Mouse (Mus musculus): Measurements from ENCODE around the gene Rabgef1. TPM values are rescaled to one million over a fixed set of nuclear protein-coding genes. Genes with fewer than 3 reads are reported as not detected.

Rabgef1 gene
- polyA plus RNA-seq, 1 experiment from 2014 or later, result 19.7 TPM

GRCm38 (mm10) chr5:130190909-130191308 lies 19.3 kb downstream of the Rabgef1 start:
- Histone ChIP-seq H3K4me3 (ENCODE audit: low read depth, low read length) (no peak overlapping the region), H3K27me3 (ENCODE audit: insufficient read depth, low read length) (no peaks in the 10 kb centered on the region), H3K9me3 (ENCODE audit: low read length) (no peaks in the 10 kb centered on the region), H3K4me1 (ENCODE audit: insufficient read depth) (peaks cover 10% of the 10 kb centered on the region), H3K9ac (replicated peaks) (no peak overlapping the region), H3K36me3 (replicated peaks; ENCODE audit: insufficient read depth, low read length) (peaks cover 59% of the 10 kb centered on the region), H3K27ac (ENCODE audit: low read depth) (0 out of 2 replicates have a peak overlapping the region, but pooled peaks have one; percentile 22), H3K4me2 (ENCODE audit: low read depth, low read length) (no peak overlapping the region)
- ATAC-seq, result no peak
- TF ChIP-seq EP300 (IDR thresholded peaks at IDR 0.05; ENCODE audit: low read depth) (no peak), CTCF (IDR thresholded peaks at IDR 0.05; ENCODE audit: low read depth) (no peak)
- DNase-seq, result no peak
- 86% methylated on average over 6 of the region's 6 CpGs for WGBS (ENCODE audit: insufficient replicate concordance)

- Histone ChIP-seq H3K4me3 (ENCODE audit: low read depth, low read length) (no peak overlapping the region), H3K4me2 (ENCODE audit: low read depth, low read length) (no peak overlapping the region), H3K27ac (ENCODE audit: low read depth) (no peak overlapping the region), H3K27me3 (ENCODE audit: insufficient read depth, low read length) (no peaks in the 10 kb centered on the region), H3K36me3 (replicated peaks; ENCODE audit: insufficient read depth, low read length) (peaks cover 62% of the 10 kb centered on the region), H3K4me1 (ENCODE audit: insufficient read depth) (peaks cover 10% of the 10 kb centered on the region), H3K9ac (replicated peaks) (no peak overlapping the region), H3K9me3 (ENCODE audit: low read length) (no peaks in the 10 kb centered on the region)
- DNase-seq (no peak), ATAC-seq (no peak)
- 87% methylated on average over 6 of the region's 6 CpGs for WGBS (ENCODE audit: insufficient replicate concordance)
- no peak for TF ChIP-seq CTCF (IDR thresholded peaks at IDR 0.05; ENCODE audit: low read depth)
- no peak for TF ChIP-seq EP300 (IDR thresholded peaks at IDR 0.05; ENCODE audit: low read depth)
Observed at GRCm38 (mm10) chr5:130191865-130192264, 20.3 kb downstream of the Rabgef1 start.

GRCm38 (mm10) chr5:130192356-130192944 lies 20.9 kb downstream of the Rabgef1 start:
- Histone ChIP-seq H3K9ac (replicated peaks) (no peak overlapping the region), H3K4me2 (ENCODE audit: low read depth, low read length) (no peak overlapping the region), H3K9me3 (ENCODE audit: low read length) (no peaks in the 10 kb centered on the region), H3K27me3 (ENCODE audit: insufficient read depth, low read length) (no peaks in the 10 kb centered on the region), H3K27ac (ENCODE audit: low read depth) (no peak overlapping the region), H3K36me3 (replicated peaks; ENCODE audit: insufficient read depth, low read length) (peaks cover 64% of the 10 kb centered on the region), H3K4me1 (ENCODE audit: insufficient read depth) (peaks cover 8% of the 10 kb centered on the region), H3K4me3 (ENCODE audit: low read depth, low read length) (no peak overlapping the region)
- whole genome bisulfite sequencing (ENCODE audit: insufficient replicate concordance), result 66% methylated on average over 2 of the region's 2 CpGs
- ATAC-seq (no peak), DNase-seq (no peak)
- no peak for TF ChIP-seq EP300 (IDR thresholded peaks at IDR 0.05; ENCODE audit: low read depth)
- TF ChIP-seq CTCF (IDR thresholded peaks at IDR 0.05; ENCODE audit: low read depth), result no peak

- no peak overlapping the region for H3K4me2 ChIP-seq (ENCODE audit: low read depth, low read length)
- H3K4me1 ChIP-seq (ENCODE audit: insufficient read depth), result peaks cover 7% of the 10 kb centered on the region
- ATAC-seq (no peak), DNase-seq (no peak)
- peaks cover 73% of the 10 kb centered on the region for H3K36me3 ChIP-seq (replicated peaks; ENCODE audit: insufficient read depth, low read length)
- no peaks in the 10 kb centered on the region for H3K27me3 ChIP-seq (ENCODE audit: insufficient read depth, low read length)
- no peak overlapping the region for H3K9ac ChIP-seq (replicated peaks)
- H3K9me3 ChIP-seq (ENCODE audit: low read length), result no peaks in the 10 kb centered on the region
- no peak overlapping the region for H3K27ac ChIP-seq (ENCODE audit: low read depth)
- WGBS (ENCODE audit: insufficient replicate concordance), result 89% methylated on average over 3 of the region's 3 CpGs
- H3K4me3 ChIP-seq (ENCODE audit: low read depth, low read length), result no peak overlapping the region
- TF ChIP-seq CTCF (IDR thresholded peaks at IDR 0.05; ENCODE audit: low read depth) (no peak), EP300 (IDR thresholded peaks at IDR 0.05; ENCODE audit: low read depth) (no peak)
Observed at GRCm38 (mm10) chr5:130193760-130194159, 22.2 kb downstream of the Rabgef1 start.

GRCm38 (mm10) chr5:130196307-130196706 lies 24.7 kb downstream of the Rabgef1 start:
- WGBS (ENCODE audit: insufficient replicate concordance), result 86% methylated on average over 1 of the region's 1 CpGs
- H3K36me3 ChIP-seq (replicated peaks; ENCODE audit: insufficient read depth, low read length), result peaks cover 70% of the 10 kb centered on the region
- H3K4me3 ChIP-seq (ENCODE audit: low read depth, low read length), result no peak overlapping the region
- H3K9ac ChIP-seq (replicated peaks), result no peak overlapping the region
- no peak overlapping the region for H3K27ac ChIP-seq (ENCODE audit: low read depth)
- no peak for DNase-seq
- TF ChIP-seq EP300 (IDR thresholded peaks at IDR 0.05; ENCODE audit: low read depth) (no peak), CTCF (IDR thresholded peaks at IDR 0.05; ENCODE audit: low read depth) (no peak)
- no peaks in the 10 kb centered on the region for H3K27me3 ChIP-seq (ENCODE audit: insufficient read depth, low read length)
- no peak for ATAC-seq
- no peak overlapping the region for H3K4me2 ChIP-seq (ENCODE audit: low read depth, low read length)
- no peaks in the 10 kb centered on the region for H3K9me3 ChIP-seq (ENCODE audit: low read length)
- peaks cover 7% of the 10 kb centered on the region for H3K4me1 ChIP-seq (ENCODE audit: insufficient read depth)

GRCm38 (mm10) chr5:130197454-130197853 lies 25.9 kb downstream of the Rabgef1 start:
- TF ChIP-seq EP300 (IDR thresholded peaks at IDR 0.05; ENCODE audit: low read depth), result no peak
- no peaks in the 10 kb centered on the region for H3K27me3 ChIP-seq (ENCODE audit: insufficient read depth, low read length)
- H3K4me1 ChIP-seq (ENCODE audit: insufficient read depth), result peaks cover 7% of the 10 kb centered on the region
- no peak overlapping the region for H3K27ac ChIP-seq (ENCODE audit: low read depth)
- WGBS (ENCODE audit: insufficient replicate concordance), result 72% methylated on average over 3 of the region's 3 CpGs
- DNase-seq, result no peak
- peaks cover 61% of the 10 kb centered on the region for H3K36me3 ChIP-seq (replicated peaks; ENCODE audit: insufficient read depth, low read length)
- no peak overlapping the region for H3K4me2 ChIP-seq (ENCODE audit: low read depth, low read length)
- H3K9ac ChIP-seq (replicated peaks), result no peak overlapping the region
- H3K9me3 ChIP-seq (ENCODE audit: low read length), result no peaks in the 10 kb centered on the region
- no peak for ATAC-seq
- H3K4me3 ChIP-seq (ENCODE audit: low read depth, low read length), result no peak overlapping the region

Measured in liver, postnatal 0 days (tissue).